Comparison of ENCODE assay signal across 8 mouse cellular contexts in genomic region chr10:76033119-76033455, GRCm38 (mm10). TPM values are rescaled to one million over a fixed set of nuclear protein-coding genes. Genes with fewer than 3 reads are reported as not detected.
DNase-seq lines count a peak whose midpoint lies in the region; ATAC-seq lines count a peak whose summit lies in the region.

No protein-coding gene starts in this region.

- no peaks in the 10 kb centered on the region for H3K9me3 ChIP-seq in kidney, embryonic 15.5 days (replicated peaks)
- H3K9me3 ChIP-seq in hindbrain, embryonic 13.5 days, result no peaks in the 10 kb centered on the region
- H3K9me3 ChIP-seq in midbrain, embryonic 12.5 days, result no peaks in the 10 kb centered on the region

- peaks cover 32% of the 10 kb centered on the region for H3K36me3 ChIP-seq in kidney, embryonic 15.5 days
- H3K36me3 ChIP-seq in hindbrain, embryonic 13.5 days, result peaks cover 30% of the 10 kb centered on the region
- peaks cover 24% of the 10 kb centered on the region for H3K36me3 ChIP-seq in midbrain, embryonic 12.5 days

- WGBS in kidney, embryonic 15.5 days, result 20% methylated on average over 7 of the region's 7 CpGs
- whole genome bisulfite sequencing in hindbrain, embryonic 13.5 days, result 20% methylated on average over 7 of the region's 7 CpGs
- WGBS in midbrain, embryonic 12.5 days, result 16% methylated on average over 7 of the region's 7 CpGs

- no peak for DNase-seq in kidney, adult 11 months
- DNase-seq in adipocyte (ENCODE audit: low spot score), result peak; percentile 34
- no peak for DNase-seq in frontal cortex, postnatal 10 days (ENCODE audit: low spot score in 2 of 2)
- no peak for DNase-seq in right cerebral cortex, postnatal 10 days (ENCODE audit: low spot score in 2 of 2)
- DNase-seq in layer of hippocampus, adult 18-20 months (ENCODE audit: low spot score in 2 of 2), result no peak

- peak overlapping the region; percentile 73 for H3K4me2 ChIP-seq in kidney, embryonic 15.5 days
- H3K4me2 ChIP-seq in hindbrain, embryonic 13.5 days, result peak overlapping the region; percentile 67
- peak overlapping the region; percentile 81 for H3K4me2 ChIP-seq in midbrain, embryonic 12.5 days (replicated peaks)

- no peaks in the 10 kb centered on the region for H3K27me3 ChIP-seq in kidney, embryonic 15.5 days
- no peaks in the 10 kb centered on the region for H3K27me3 ChIP-seq in hindbrain, embryonic 13.5 days
- no peaks in the 10 kb centered on the region for H3K27me3 ChIP-seq in midbrain, embryonic 12.5 days

- peak overlapping the region; percentile 81; the same call in 1 of the 2 replicates for H3K27ac ChIP-seq in kidney, embryonic 15.5 days
- H3K27ac ChIP-seq in hindbrain, embryonic 13.5 days, result peak overlapping the region; percentile 83; the same call in 1 of the 2 replicates
- H3K27ac ChIP-seq in midbrain, embryonic 12.5 days (replicated peaks), result no peak overlapping the region

- peak overlapping the region; percentile 93 for H3K4me3 ChIP-seq in kidney, embryonic 15.5 days (replicated peaks)
- H3K4me3 ChIP-seq in hindbrain, embryonic 13.5 days, result peak overlapping the region; percentile 90
- H3K4me3 ChIP-seq in midbrain, embryonic 12.5 days, result peak overlapping the region; percentile 86

- peak overlapping the region; percentile 88 for H3K9ac ChIP-seq in kidney, embryonic 15.5 days
- peak overlapping the region; percentile 94 for H3K9ac ChIP-seq in hindbrain, embryonic 13.5 days
- H3K9ac ChIP-seq in midbrain, embryonic 12.5 days (replicated peaks), result peak overlapping the region; percentile 91

- ATAC-seq in kidney, embryonic 15.5 days (replicated peaks; ENCODE audit: low FRiP score), result peak; percentile 5; the same call in 1 of the 2 replicates
- no peak for ATAC-seq in hindbrain, embryonic 13.5 days (ENCODE audit: low FRiP score)
- no peak for ATAC-seq in midbrain, embryonic 12.5 days (ENCODE audit: low FRiP score, low read depth)

- H3K4me1 ChIP-seq in kidney, embryonic 15.5 days, result peaks cover 24% of the 10 kb centered on the region
- H3K4me1 ChIP-seq in hindbrain, embryonic 13.5 days (replicated peaks), result peaks cover 13% of the 10 kb centered on the region
- peaks cover 8% of the 10 kb centered on the region for H3K4me1 ChIP-seq in midbrain, embryonic 12.5 days

RNA-seq across cellular contexts. Expression of gene Zfp280b, which starts 0.6 kb away (rescaled TPM):
- 24.6 and 24.9 TPM in 2 replicates for polyA plus RNA-seq in kidney, embryonic 15.5 days (2015; fragmentation: Nextera tagmentation; extraction: Ambion mirVana)
- polyA plus RNA-seq in hindbrain, embryonic 13.5 days (2015; fragmentation: Nextera tagmentation; extraction: Ambion mirVana), result 12.0 and 12.5 TPM in 2 replicates
- 25.2 and 28.7 TPM in 2 replicates for polyA plus RNA-seq in midbrain, embryonic 12.5 days (2016; fragmentation: Nextera tagmentation; extraction: Ambion mirVana)
- 10 to 100 TPM; 17.0 to 18.9 TPM for total RNA-seq in layer of hippocampus, adult 18-20 months (2021)
